Mouse (Mus musculus) heart, embryonic 16.5 days (tissue): Measurements from ENCODE around the gene Sgms1. TPM values are rescaled to one million over a fixed set of nuclear protein-coding genes. Genes with fewer than 3 reads are reported as not detected.

ENCODE experiments used
- ATAC-seq: fragments of 200-750 bp; cut with Nextera tagmentation; replicated peaks from 2 replicates; pipeline ENCODE4 v1.8.0; 2017; ENCODE audit warnings: moderate number of reproducible peaks; ENCODE audit not compliant: insufficient read depth, low FRiP score; ENCODE audit errors: extremely low read depth
- H3K27ac ChIP-seq: fragments of 300-500 bp; sonication (generic); 2 replicates; pipeline ENCODE4 v1.5.1; 2014; ENCODE audit warnings: mild to moderate bottlenecking, low read length, control low read depth, moderate library complexity
- H3K27me3 ChIP-seq: fragments of 300-500 bp; sonication (generic); 2 replicates; pipeline ENCODE4 v1.6.1; 2014; ENCODE audit warnings: low read length, mixed read lengths; ENCODE audit not compliant: control insufficient read depth, insufficient read depth
- H3K36me3 ChIP-seq: fragments of 300-500 bp; sonication (generic); 2 replicates; pipeline ENCODE4 v1.6.1; 2014; ENCODE audit not compliant: control insufficient read depth, insufficient read depth
- H3K4me1 ChIP-seq: fragments of 300-500 bp; sonication (generic); 2 replicates; pipeline ENCODE4 v1.6.1; 2014; ENCODE audit warnings: low read length, mixed read lengths; ENCODE audit not compliant: control insufficient read depth, insufficient read depth
- H3K4me2 ChIP-seq: fragments of 300-500 bp; sonication (generic); 2 replicates; pipeline ENCODE4 v1.6.1; 2014; ENCODE audit warnings: low read depth, mild to moderate bottlenecking, control low read depth, low read length
- H3K4me3 ChIP-seq: fragments of 300-500 bp; sonication (generic); 2 replicates; pipeline ENCODE4 v1.5.1; 2014; ENCODE audit warnings: mild to moderate bottlenecking, control low read depth, low read length
- H3K9ac ChIP-seq: fragments of 300-500 bp; sonication (generic); 2 replicates; pipeline ENCODE4 v1.6.1; 2014; ENCODE audit warnings: low read length, control low read depth
- H3K9me3 ChIP-seq: fragments of 300-500 bp; sonication (generic); replicated peaks from 2 replicates; pipeline ENCODE4 v1.6.1; 2016; ENCODE audit warnings: low read length; ENCODE audit not compliant: control insufficient read depth
- WGBS: fragments of 180-500 bp; shearing (Covaris S2); extraction: QIAGEN DNeasy Blood & Tissue Kit; methylation state at CpG from one replicate; pipeline ENCODE4 v1.1.7; 2014; 5-methylcytosine and 5-hydroxymethylcytosine counted together
- polyA plus RNA-seq: library from polyadenylated mRNA; unstranded; fragments of >200 nt; fragmentation: Nextera tagmentation; extraction: Ambion mirVana; gene quantifications from 2 replicates; pipeline ENCODE4 v1.2.1, GENCODE M21; 2015

The Sgms1 gene
- polyA plus RNA-seq, 1 experiment from 2014 or later, result 40.1 TPM

GRCm38 (mm10) chr19:32237173-32237583 is 152.3 kb downstream of the Sgms1 start:
- H3K9me3 ChIP-seq, result no peaks in the 10 kb centered on the region
- H3K9ac ChIP-seq, result no peak overlapping the region

GRCm38 (mm10) chr19:32234717-32235434 is 154.6 kb downstream of the Sgms1 start:
- Histone ChIP-seq H3K4me3 (no peak overlapping the region), H3K4me2 (no peak overlapping the region), H3K27ac (no peak overlapping the region), H3K36me3 (no peaks in the 10 kb centered on the region), H3K9me3 (no peaks in the 10 kb centered on the region), H3K9ac (no peak overlapping the region), H3K27me3 (no peaks in the 10 kb centered on the region), H3K4me1 (peaks cover 20% of the 10 kb centered on the region)
- no peak for ATAC-seq
- 76% methylated on average over 6 of the region's 6 CpGs for WGBS

More at GRCm38 (mm10) chr19:32237173-32237583, 152.3 kb downstream of the Sgms1 start:
- H3K4me1 ChIP-seq, result peaks cover 12% of the 10 kb centered on the region
- H3K27me3 ChIP-seq, result no peaks in the 10 kb centered on the region
- no peak overlapping the region for H3K4me3 ChIP-seq
- H3K4me2 ChIP-seq, result no peak overlapping the region
- WGBS, result 85% methylated on average over 3 of the region's 3 CpGs
- H3K36me3 ChIP-seq, result no peaks in the 10 kb centered on the region
- ATAC-seq, result no peak
- no peak overlapping the region for H3K27ac ChIP-seq

GRCm38 (mm10) chr19:32231292-32231691 is 158.2 kb downstream of the Sgms1 start:
- H3K27ac ChIP-seq, result no peak overlapping the region; the same call in 1 of the 2 replicates
- no peak overlapping the region for H3K9ac ChIP-seq
- no peaks in the 10 kb centered on the region for H3K27me3 ChIP-seq
- H3K4me1 ChIP-seq, result peaks cover 11% of the 10 kb centered on the region
- no peak for ATAC-seq
- no peaks in the 10 kb centered on the region for H3K9me3 ChIP-seq
- H3K4me3 ChIP-seq, result no peak overlapping the region
- no peaks in the 10 kb centered on the region for H3K36me3 ChIP-seq
- H3K4me2 ChIP-seq, result no peak overlapping the region
- 77% methylated on average over 10 of the region's 10 CpGs for WGBS

GRCm38 (mm10) chr19:32230798-32231197 is 158.7 kb downstream of the Sgms1 start:
- no peak for ATAC-seq
- H3K36me3 ChIP-seq, result no peaks in the 10 kb centered on the region
- H3K9ac ChIP-seq, result no peak overlapping the region
- WGBS, result 36% methylated on average over 5 of the region's 5 CpGs
- peaks cover 11% of the 10 kb centered on the region for H3K4me1 ChIP-seq
- H3K9me3 ChIP-seq, result no peaks in the 10 kb centered on the region
- H3K27me3 ChIP-seq, result no peaks in the 10 kb centered on the region
- no peak overlapping the region for H3K4me3 ChIP-seq
- H3K4me2 ChIP-seq, result no peak overlapping the region
- peak overlapping the region; percentile 31; the same call in 1 of the 2 replicates for H3K27ac ChIP-seq

- peaks cover 11% of the 10 kb centered on the region for H3K4me1 ChIP-seq
- no peaks in the 10 kb centered on the region for H3K9me3 ChIP-seq
- ATAC-seq, result no peak
- no peak overlapping the region for H3K4me2 ChIP-seq
- no peaks in the 10 kb centered on the region for H3K27me3 ChIP-seq
- no peak overlapping the region for H3K27ac ChIP-seq
- no peak overlapping the region for H3K9ac ChIP-seq
- no peaks in the 10 kb centered on the region for H3K36me3 ChIP-seq
- WGBS, result 80% methylated on average over 5 of the region's 5 CpGs
- H3K4me3 ChIP-seq, result no peak overlapping the region
Observed at GRCm38 (mm10) chr19:32230301-32230700, 159.2 kb downstream of the Sgms1 start.

GRCm38 (mm10) chr19:32229776-32230175 is 159.7 kb downstream of the Sgms1 start:
- H3K27me3 ChIP-seq, result no peaks in the 10 kb centered on the region
- H3K4me3 ChIP-seq, result no peak overlapping the region
- H3K9me3 ChIP-seq, result no peaks in the 10 kb centered on the region
- H3K27ac ChIP-seq, result no peak overlapping the region
- 85% methylated on average over 5 of the region's 5 CpGs for WGBS
- ATAC-seq, result no peak
- H3K4me2 ChIP-seq, result no peak overlapping the region
- no peaks in the 10 kb centered on the region for H3K36me3 ChIP-seq
- H3K9ac ChIP-seq, result no peak overlapping the region
- H3K4me1 ChIP-seq, result peaks cover 13% of the 10 kb centered on the region

GRCm38 (mm10) chr19:32227175-32227574 is 162.3 kb downstream of the Sgms1 start:
- Histone ChIP-seq H3K36me3 (no peaks in the 10 kb centered on the region), H3K4me3 (no peak overlapping the region), H3K9ac (no peak overlapping the region), H3K27ac (no peak overlapping the region), H3K4me2 (no peak overlapping the region), H3K9me3 (no peaks in the 10 kb centered on the region), H3K4me1 (peaks cover 11% of the 10 kb centered on the region), H3K27me3 (no peaks in the 10 kb centered on the region)
- ATAC-seq, result no peak
- 89% methylated on average over 2 of the region's 2 CpGs for WGBS

GRCm38 (mm10) chr19:32225097-32225490 is 164.4 kb downstream of the Sgms1 start:
- H3K9ac ChIP-seq, result no peak overlapping the region
- H3K4me3 ChIP-seq, result no peak overlapping the region
- no peaks in the 10 kb centered on the region for H3K36me3 ChIP-seq
- no peaks in the 10 kb centered on the region for H3K9me3 ChIP-seq
- WGBS, result 73% methylated on average over 9 of the region's 9 CpGs
- H3K4me2 ChIP-seq, result no peak overlapping the region
- no peaks in the 10 kb centered on the region for H3K27me3 ChIP-seq
- H3K27ac ChIP-seq, result no peak overlapping the region
- no peak for ATAC-seq
- 0 out of 2 replicates have a peak, but pooled peaks cover 2% of the 10 kb centered on the region for H3K4me1 ChIP-seq

GRCm38 (mm10) chr19:32224318-32225096 is 165.0 kb downstream of the Sgms1 start:
- no peak overlapping the region for H3K27ac ChIP-seq
- no peak overlapping the region for H3K9ac ChIP-seq
- no peak overlapping the region for H3K4me2 ChIP-seq
- ATAC-seq, result no peak
- no peaks in the 10 kb centered on the region for H3K27me3 ChIP-seq
- 0 out of 2 replicates have a peak, but pooled peaks cover 2% of the 10 kb centered on the region for H3K4me1 ChIP-seq
- no peak overlapping the region for H3K4me3 ChIP-seq
- no peaks in the 10 kb centered on the region for H3K36me3 ChIP-seq
- no peaks in the 10 kb centered on the region for H3K9me3 ChIP-seq
- 79% methylated on average over 2 of the region's 2 CpGs for WGBS
